Mouse (Mus musculus): ENCODE measurements around the gene Serpina12.
A peak's percentile ranks its signal among the peaks of the same experiment; 100 is the strongest.

Serpina12 gene

DNA sequence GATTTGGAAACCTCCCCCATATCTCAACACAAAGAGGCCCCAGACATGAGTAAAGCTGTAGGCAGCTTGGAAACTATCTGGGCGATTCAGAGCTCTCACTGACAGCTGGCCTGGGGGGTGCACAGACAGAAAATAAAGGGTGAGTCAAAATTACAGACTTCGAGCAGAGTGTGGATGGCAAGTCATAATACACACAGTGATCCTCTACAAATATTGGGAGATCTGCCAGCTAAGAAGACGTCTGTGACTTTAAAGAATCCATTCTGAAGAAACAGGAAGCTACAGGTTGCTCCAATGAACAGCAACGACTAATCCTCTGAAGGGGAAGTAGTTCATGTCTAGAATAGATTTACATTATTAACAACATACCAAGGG lies 41.0 kb downstream of the Serpina12 start:
- DNase-seq (ENCODE audit: low spot score) = no peak

GRCm38 (mm10) chr12:104002569-104003237 lies 41.5 kb downstream of the Serpina12 start:
- no peak for DNase-seq (ENCODE audit: low spot score)

DNA sequence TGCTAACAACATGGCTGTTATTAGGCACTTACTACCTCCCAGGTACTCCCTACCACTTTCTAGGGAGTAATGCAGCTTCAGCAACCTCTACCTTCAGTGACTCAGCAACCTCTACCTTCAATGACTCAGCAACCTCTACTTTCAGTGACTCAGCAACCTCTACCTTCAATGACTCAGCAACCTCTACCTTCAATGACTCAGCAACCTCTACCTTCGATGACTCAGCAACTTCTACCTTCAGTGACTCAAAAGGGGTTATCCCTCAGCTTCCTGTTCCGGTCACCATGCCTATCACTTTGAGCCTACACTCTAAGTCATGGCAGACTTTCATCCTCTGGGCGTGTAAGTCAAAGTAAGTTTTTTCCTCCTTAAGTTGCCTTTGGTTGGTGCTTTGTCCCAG lies 43.6 kb downstream of the Serpina12 start:
- DNase-seq (ENCODE audit: low spot score) = no peak

DNA sequence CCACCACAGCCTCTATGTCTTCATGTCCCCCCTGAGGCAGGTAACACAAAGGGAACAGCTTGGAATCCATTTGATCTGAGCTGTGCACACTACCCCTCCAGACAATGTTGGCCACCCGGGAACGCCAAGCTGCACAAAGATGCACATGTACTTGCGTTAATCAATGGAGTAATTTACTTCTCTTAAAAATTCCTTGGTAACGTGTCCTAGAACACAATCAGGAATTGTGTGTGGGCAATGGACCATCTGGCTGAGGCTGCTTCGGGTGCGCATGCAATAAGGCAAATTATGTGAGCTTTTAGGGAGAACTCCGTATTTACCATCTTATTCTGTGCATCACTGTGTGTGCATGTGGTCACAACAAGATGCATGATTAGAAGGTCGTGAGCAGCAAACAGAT lies 44.6 kb downstream of the Serpina12 start:
- no peak for DNase-seq (ENCODE audit: low spot score)

DNA sequence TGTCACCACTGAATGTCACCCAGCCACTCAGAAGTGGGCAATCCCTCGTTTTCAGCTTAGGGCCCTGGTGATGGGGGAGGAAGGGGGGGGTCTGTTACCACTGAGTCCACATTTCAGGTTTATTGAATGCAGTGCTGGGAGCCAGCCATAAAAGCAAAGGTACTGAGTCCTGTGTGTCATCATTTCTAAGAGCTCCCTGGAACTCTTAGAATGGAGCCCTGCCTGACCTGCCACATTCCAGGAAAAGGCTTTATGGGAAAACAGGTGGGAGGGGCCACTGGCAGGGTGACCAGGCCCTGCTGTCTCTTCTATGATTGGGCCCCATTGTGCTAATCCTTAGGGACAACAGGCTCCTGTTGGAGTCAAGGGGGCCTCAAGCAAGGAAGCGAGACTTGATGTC lies 47.7 kb downstream of the Serpina12 start:
- no peak for DNase-seq (ENCODE audit: low spot score)

DNA sequence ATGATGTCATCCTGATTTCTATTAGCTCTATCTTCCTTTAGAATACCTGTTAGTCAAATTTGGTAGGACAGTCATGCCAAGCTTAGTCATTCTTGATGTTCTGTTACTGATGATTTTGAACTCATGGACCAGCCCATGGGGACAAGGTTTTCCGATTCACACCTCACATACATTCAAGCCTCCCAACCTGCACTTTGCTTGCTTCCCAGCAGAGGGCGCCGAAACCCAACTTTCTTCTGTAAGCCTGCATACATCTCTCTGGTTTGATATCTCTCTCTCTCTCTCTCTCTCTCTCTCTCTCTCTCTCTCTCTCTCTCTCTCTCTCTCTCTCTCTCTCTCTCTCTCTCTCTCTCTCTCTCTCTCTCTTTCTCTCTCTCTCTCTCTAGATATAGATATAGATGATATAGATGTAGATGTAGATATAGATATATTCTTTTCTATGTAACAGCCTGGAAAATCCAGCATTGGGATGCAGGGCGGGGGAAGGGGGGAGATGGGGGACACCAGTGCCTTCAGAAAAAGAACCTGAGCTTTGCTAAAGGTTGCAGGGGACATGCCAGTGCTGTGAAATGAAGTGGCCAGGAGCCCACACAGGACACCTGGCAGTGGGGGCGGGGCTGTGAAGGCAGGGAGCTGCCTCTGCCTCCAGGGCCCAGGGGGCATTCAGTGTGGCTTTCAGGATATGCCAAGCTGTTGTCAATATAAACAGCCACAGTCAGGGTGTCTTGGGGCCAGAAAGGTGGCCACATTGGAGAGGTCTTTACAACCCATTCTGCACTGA lies 48.8 kb downstream of the Serpina12 start:
- DNase-seq (ENCODE audit: low spot score) = peak; percentile 28

DNA sequence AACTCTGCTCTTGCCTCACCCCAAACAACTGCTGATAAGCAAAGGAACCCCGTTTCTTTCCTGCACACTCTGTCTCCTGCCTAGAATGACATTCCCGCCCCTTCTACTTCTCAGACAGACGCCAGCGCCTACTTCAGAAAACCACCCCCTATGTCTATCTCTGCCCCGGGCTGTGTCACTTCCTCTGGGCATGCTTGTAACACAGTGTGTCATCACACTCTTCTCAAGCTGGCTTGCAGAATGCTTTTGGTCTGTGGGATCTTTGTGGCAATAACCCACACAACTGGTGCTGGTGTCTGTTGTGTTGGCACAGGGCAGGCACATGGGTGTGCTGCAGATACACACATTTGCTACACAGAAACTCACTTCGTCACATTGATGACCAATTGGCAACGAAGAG lies 51.3 kb downstream of the Serpina12 start:
- no peak for DNase-seq (ENCODE audit: low spot score)

DNA sequence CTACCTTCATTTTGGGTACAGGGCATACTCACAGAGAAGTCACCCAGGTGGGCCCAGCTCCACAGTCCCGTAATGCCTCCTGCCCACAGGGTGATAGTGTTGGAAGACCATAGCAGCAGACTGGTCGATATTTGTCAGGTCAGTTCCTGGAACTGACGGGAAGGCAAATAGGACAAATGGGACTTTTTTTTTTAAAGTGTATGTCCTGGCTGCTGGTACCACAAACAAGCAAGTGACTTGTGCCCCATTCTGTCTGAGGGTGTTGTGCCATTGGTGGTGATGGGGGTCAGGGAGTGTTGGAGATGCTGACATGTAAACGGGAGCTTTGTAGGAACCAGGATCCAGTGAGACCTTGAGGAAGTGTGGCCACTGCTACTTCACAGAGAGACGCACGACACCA lies 54.4 kb downstream of the Serpina12 start, which contains the start of gene Serpina11:
Gene Serpina11 (minus strand): TSS at position 101 of the 400 bp plus-strand sequence.
- no peak for DNase-seq (ENCODE audit: low spot score)

DNA sequence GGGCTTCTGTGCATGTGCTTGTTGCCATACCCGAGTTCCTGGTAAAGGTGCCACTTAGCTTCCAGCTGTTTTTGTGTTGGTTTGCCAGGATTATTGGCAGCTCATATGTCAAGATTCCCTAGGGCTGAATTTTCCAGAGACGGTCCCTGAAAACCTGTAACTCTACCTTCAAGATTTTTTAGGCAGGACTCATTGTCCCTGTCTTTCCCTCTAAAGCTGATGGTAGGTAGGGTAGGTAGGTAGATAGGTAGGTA lies 54.8 kb downstream of the Serpina12 start:
- no peak for DNase-seq (ENCODE audit: low spot score)

- DNase-seq (ENCODE audit: low spot score) = no peak
Measured at GRCm38 (mm10) chr12:103988754-103989513, 55.3 kb downstream of the Serpina12 start.

- DNase-seq (ENCODE audit: low spot score) = no peak
Measured at GRCm38 (mm10) chr12:103985868-103986267, 58.4 kb downstream of the Serpina12 start.

- no peak for DNase-seq (ENCODE audit: low spot score)
Measured at GRCm38 (mm10) chr12:103984935-103985334, 59.3 kb downstream of the Serpina12 start.

DNA sequence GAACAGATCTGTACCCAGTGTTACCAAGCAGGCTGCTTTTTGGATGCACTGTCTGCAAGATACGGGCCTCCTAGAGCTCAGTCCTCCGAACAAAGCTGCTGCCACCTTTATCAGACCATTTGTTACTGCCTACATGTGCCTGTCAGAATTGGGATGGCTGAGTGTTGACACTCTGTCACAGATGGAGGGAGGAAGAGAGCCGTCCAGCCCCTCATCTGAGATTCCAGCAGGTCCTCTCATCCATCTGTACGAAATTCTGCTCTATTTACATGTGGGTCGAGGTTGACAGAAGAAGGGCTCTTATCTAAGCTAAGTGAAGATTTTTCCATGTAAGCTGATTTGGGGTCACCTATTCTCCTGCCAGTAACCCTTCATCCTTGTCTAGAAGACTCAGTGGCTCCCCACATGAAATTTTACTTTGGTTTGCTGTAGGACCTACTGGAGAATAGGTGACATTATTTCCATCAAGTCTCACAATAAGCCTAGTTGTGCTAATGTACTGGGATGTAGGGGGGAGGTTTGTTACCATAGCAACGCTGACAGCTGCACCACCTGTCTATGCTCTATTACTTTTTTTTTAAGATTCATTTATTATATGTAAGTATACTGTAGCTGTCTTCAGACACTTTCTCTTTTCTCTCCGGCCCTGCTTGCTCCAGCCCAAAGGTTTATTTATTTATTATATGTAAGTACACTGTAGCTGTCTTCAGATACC lies 62.4 kb downstream of the Serpina12 start:
- no peak for DNase-seq (ENCODE audit: low spot score)
